Mouse (Mus musculus) thymus, adult 18-20 months (tissue): ENCODE results near the gene Rhox4b.
"Not testable (repeated sequence)": the region's sequence is repeated elsewhere in the genome, so short reads cannot be mapped to it uniquely, and the experiment has no call there.

ENCODE experiments used
- DNase-seq, 2 experiments: peaks; one replicate each; pipeline ENCODE4 v3.0.0; 2022; ENCODE audit warnings: mixed read lengths in 2 of 2

The Rhox4b gene

DNA sequence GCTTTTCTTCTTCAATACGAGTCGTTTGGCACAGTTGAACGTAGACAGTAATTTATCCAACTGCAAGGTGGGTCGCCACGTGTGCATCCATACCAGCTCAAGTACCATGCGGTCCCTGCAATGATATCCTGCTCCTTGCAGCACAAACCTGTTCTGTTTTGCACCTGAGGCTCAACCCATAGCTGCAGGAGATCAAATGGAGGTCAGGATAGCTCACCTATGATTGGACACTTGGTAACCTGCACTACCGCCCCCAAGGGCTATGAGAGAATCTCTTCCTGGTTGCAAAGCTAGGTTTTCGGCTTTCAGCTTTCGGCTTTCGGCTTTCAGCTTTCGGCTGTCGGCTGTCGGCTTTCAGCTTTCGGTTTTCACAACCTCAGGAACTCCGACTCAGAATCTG, at the start of gene Rhox4b:
Gene Rhox4b (plus strand): TSS at position 301 of the 400 bp plus-strand sequence.
- DNase-seq, result not testable (repeated sequence)

DNA sequence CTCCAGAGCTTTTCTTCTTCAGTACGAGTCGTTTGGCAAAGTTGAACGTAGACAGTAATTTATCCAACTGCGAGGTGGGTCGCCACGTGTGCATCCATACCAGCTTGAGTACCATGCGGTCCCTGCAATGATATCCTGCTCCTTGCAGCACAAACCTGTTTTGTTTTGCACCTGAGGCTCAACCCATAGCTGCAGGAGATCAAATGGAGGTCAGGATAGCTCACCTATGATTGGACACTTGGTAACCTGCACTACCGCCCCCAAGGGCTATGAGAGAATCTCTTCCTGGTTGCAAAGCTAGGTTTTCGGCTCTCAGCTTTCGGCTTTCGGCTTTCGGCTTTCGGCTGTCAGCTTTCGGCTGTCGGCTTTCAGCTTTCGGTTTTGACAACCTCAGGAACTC, 41.7 kb upstream of the Rhox4b start, which contains the start of gene Rhox4a2:
Gene Rhox4a2 (plus strand): TSS at position 301 of the 400 bp plus-strand sequence.
- DNase-seq, result not testable (repeated sequence)

DNA sequence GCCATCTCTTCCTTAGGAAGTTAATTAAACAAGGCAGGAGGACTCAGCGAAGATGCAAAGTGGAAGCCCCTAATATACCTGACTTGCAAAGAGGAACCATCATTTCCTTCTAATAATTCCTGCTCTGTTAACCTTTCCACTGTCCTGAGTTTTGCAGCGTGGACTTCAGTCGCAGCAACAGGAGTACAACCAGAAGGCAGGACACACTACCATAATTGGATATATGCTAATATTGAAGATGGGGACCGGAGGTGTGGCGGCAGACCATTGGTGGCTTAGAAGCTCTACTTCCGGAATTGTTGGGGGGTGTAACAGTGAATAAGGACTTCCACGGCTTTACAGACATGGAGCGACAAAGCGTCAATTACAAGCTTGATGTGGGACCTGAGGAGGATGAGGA, 20.5 kb upstream of the Rhox4b start, which contains the start of gene Rhox2b:
Gene Rhox2b (plus strand): TSS at position 301 of the 400 bp plus-strand sequence.
- DNase-seq, result not testable (repeated sequence)

GRCm38 (mm10) chrX:37453380-37453779, 21.1 kb downstream of the Rhox4b start, which contains the start of gene Rhox2c:
Rhox2c (plus strand) TSS chrX:37453680.
- not testable (repeated sequence) for DNase-seq

GRCm38 (mm10) chrX:37458285-37458684, 26.0 kb downstream of the Rhox4b start, which contains the start of gene Rhox3c:
Rhox3c (plus strand) TSS chrX:37458585.
- not testable (repeated sequence) for DNase-seq

- not testable (repeated sequence) for DNase-seq
Observed at GRCm38 (mm10) chrX:37480037-37480436, 47.7 kb downstream of the Rhox4b start, which contains the start of gene Rhox4c. Rhox4c (plus strand) TSS chrX:37480337.
